Comparison of ENCODE assay signal across 27 mouse cellular contexts in the genomic region with DNA sequence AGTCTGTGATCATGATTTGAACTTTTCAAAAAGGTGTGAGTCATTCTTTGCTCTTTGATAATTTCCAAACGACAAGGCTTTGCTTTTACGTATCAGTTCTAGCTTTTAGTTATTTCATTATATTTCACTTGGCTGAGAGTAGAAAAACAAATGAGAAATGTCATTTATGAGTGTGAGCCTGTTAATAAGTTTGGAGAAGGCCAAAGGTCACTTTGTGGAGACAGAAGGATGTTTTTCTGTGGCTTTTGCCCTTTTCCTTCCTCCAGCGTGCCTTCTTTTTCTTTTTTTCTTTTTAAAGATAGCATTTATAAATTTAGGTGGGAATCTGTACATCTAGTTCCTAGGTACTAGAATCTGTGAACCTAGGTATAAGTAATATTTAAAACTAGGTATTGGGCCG. TPM values are rescaled to one million over a fixed set of nuclear protein-coding genes. Genes with fewer than 3 reads are reported as not detected.
"Had no signal": no experiment of that assay in that cellular context is flagged by ENCODE, and none has a peak within 500 bp of the region (broad histone marks: within the 10 kb centered on the region; RNA-seq: fewer than 3 reads in every experiment).

No protein-coding gene starts in this region.

- H3K4me3 ChIP-seq: embryonic facial prominence, embryonic 10.5 days; embryonic facial prominence, embryonic 12.5 days; embryonic facial prominence, embryonic 13.5 days; embryonic facial prominence, embryonic 15.5 days; erythroblast, embryonic 14.5 days; forebrain, embryonic 10.5 days; forebrain, embryonic 12.5 days; forebrain, embryonic 13.5 days; forebrain, embryonic 15.5 days; gastrocnemius, adult 2 months; heart, adult 2 months had no signal

- H3K36me3 ChIP-seq: embryonic facial prominence, embryonic 10.5 days; embryonic facial prominence, embryonic 12.5 days; embryonic facial prominence, embryonic 13.5 days; embryonic facial prominence, embryonic 15.5 days; forebrain, embryonic 10.5 days; forebrain, embryonic 12.5 days; forebrain, embryonic 15.5 days had no signal

- H3K27me3 ChIP-seq: embryonic facial prominence, embryonic 12.5 days; embryonic facial prominence, embryonic 13.5 days; embryonic facial prominence, embryonic 15.5 days; forebrain, embryonic 12.5 days; forebrain, embryonic 13.5 days; forebrain, embryonic 15.5 days had no signal

- DNase-seq: cerebellum, adult 2 months; cerebellum, adult 8-10 months; cerebellum, adult 9-10 months; cerebellum, adult 9-11 months; cerebellum, postnatal 10 days; cerebellum, postnatal 14 days; cerebellum, postnatal 25 days; cerebellum, postnatal 36 days; embryo, embryonic 11 days; forebrain, postnatal 0 days; gastrocnemius, adult 2 months; gastrocnemius, postnatal 10 days; gastrocnemius, postnatal 14 days; gastrocnemius, postnatal 25 days; gastrocnemius, postnatal 36 days; heart, adult 11 months; heart, adult 18-20 months; heart, adult 2 months had no signal

- H3K27ac ChIP-seq: embryonic facial prominence, embryonic 10.5 days; embryonic facial prominence, embryonic 12.5 days; embryonic facial prominence, embryonic 13.5 days; embryonic facial prominence, embryonic 15.5 days; forebrain, embryonic 10.5 days; forebrain, embryonic 12.5 days; forebrain, embryonic 13.5 days; forebrain, embryonic 15.5 days; gastrocnemius, adult 2 months; heart, adult 2 months had no signal

- H3K4me1 ChIP-seq: embryonic facial prominence, embryonic 10.5 days; embryonic facial prominence, embryonic 12.5 days; embryonic facial prominence, embryonic 13.5 days; embryonic facial prominence, embryonic 15.5 days; forebrain, embryonic 10.5 days; forebrain, embryonic 12.5 days; forebrain, embryonic 13.5 days; forebrain, embryonic 15.5 days had no signal

RNA-seq across cellular contexts. Expression of a gene that starts 36.5 kb away (rescaled TPM):
- polyA plus RNA-seq: erythroblast, embryonic 14.5 days had no signal
